Mouse (Mus musculus): ENCODE results near the gene Spef2. TPM values are rescaled to one million over a fixed set of nuclear protein-coding genes. Genes with fewer than 3 reads are reported as not detected.
"Not testable (repeated sequence)": the region's sequence is repeated elsewhere in the genome, so short reads cannot be mapped to it uniquely, and the experiment has no call there.

The Spef2 gene
- polyA plus RNA-seq, 1 experiment from 2014 or later: 2.1 TPM

GRCm38 (mm10) chr15:9683485-9683884 is 65.2 kb downstream of the Spef2 start:
- Histone ChIP-seq H3K27ac (ENCODE audit: low read length) (no peak overlapping the region), H3K27me3 (ENCODE audit: control insufficient read depth, insufficient read depth, low read depth, low read length) (no peaks in the 10 kb centered on the region), H3K9me3 (replicated peaks; ENCODE audit: control insufficient read depth, low read length, poor library complexity, severe bottlenecking) (no peaks in the 10 kb centered on the region), H3K4me3 (ENCODE audit: low read depth, low read length) (no peak overlapping the region), H3K4me1 (ENCODE audit: control insufficient read depth, insufficient read depth, low read length) (no peaks in the 10 kb centered on the region), H3K4me2 (ENCODE audit: low read length) (no peak overlapping the region), H3K9ac (ENCODE audit: low read depth, low read length) (no peak overlapping the region), H3K36me3 (ENCODE audit: control insufficient read depth, insufficient read depth, low read length) (no peaks in the 10 kb centered on the region)
- no peak for ATAC-seq
- 89% methylated on average over 4 of the region's 4 CpGs for WGBS

GRCm38 (mm10) chr15:9677343-9678036 is 71.2 kb downstream of the Spef2 start:
- Histone ChIP-seq H3K27me3 (ENCODE audit: control insufficient read depth, insufficient read depth, low read depth, low read length) (no peaks in the 10 kb centered on the region), H3K9ac (ENCODE audit: low read depth, low read length) (no peak overlapping the region), H3K27ac (ENCODE audit: low read length) (no peak overlapping the region), H3K4me2 (ENCODE audit: low read length) (no peak overlapping the region), H3K9me3 (replicated peaks; ENCODE audit: control insufficient read depth, low read length, poor library complexity, severe bottlenecking) (no peaks in the 10 kb centered on the region), H3K4me1 (ENCODE audit: control insufficient read depth, insufficient read depth, low read length) (no peaks in the 10 kb centered on the region), H3K4me3 (ENCODE audit: low read depth, low read length) (no peak overlapping the region), H3K36me3 (ENCODE audit: control insufficient read depth, insufficient read depth, low read length) (no peaks in the 10 kb centered on the region)
- ATAC-seq: no peak
- WGBS: 72% methylated on average over 9 of the region's 9 CpGs

DNA sequence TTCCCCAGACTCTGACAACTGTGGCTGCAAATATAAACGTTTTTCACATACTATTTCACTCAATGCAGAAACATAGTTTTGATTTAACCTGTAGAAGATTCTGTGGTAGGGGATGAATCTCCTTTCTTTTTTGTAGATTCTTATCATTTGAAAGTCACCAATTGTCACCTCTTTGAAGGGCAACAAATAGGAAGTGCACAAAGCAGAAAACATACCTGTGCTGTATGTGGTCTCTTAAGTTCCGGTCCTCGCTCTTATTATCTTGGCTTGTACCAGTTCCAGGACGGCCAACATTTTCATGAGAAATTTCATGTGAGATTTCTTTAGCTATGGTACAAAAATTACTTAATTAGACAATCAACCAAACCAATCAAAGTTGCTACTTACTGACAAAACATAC is 80.1 kb downstream of the Spef2 start:
- no peak overlapping the region for H3K4me2 ChIP-seq (ENCODE audit: low read length)
- no peaks in the 10 kb centered on the region for H3K9me3 ChIP-seq (replicated peaks; ENCODE audit: control insufficient read depth, low read length, poor library complexity, severe bottlenecking)
- no peak overlapping the region for H3K9ac ChIP-seq (ENCODE audit: low read depth, low read length)
- no peaks in the 10 kb centered on the region for H3K27me3 ChIP-seq (ENCODE audit: control insufficient read depth, insufficient read depth, low read depth, low read length)
- H3K4me3 ChIP-seq (ENCODE audit: low read depth, low read length): no peak overlapping the region
- 92% methylated on average over 4 of the region's 4 CpGs for WGBS
- no peaks in the 10 kb centered on the region for H3K36me3 ChIP-seq (ENCODE audit: control insufficient read depth, insufficient read depth, low read length)
- no peak for ATAC-seq
- no peak overlapping the region for H3K27ac ChIP-seq (ENCODE audit: low read length)
- no peaks in the 10 kb centered on the region for H3K4me1 ChIP-seq (ENCODE audit: control insufficient read depth, insufficient read depth, low read length)

DNA sequence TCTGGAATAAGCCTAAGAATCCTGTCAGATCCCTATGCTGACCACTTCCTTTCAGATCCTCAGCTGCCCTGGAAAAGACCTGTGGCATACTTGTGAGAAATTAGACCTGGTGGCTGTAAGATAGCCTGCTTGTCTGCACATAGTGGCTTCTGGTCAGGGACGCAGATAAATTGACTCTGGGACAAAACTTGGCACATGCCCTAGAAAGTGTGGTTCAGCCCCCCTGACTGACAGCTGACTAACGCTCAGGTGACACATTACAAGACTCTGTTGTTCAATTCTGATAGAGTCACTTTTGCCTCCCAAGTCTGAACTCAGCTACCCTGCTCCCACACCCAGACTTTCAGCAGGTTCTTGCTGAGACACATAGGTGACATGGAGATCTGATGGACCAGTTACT is 83.7 kb downstream of the Spef2 start:
- not testable (repeated sequence) for H3K4me1 ChIP-seq (ENCODE audit: control insufficient read depth, insufficient read depth, low read length); H3K4me3 ChIP-seq (ENCODE audit: low read depth, low read length); ATAC-seq; H3K27ac ChIP-seq (ENCODE audit: low read length); H3K4me2 ChIP-seq (ENCODE audit: low read length); H3K36me3 ChIP-seq (ENCODE audit: control insufficient read depth, insufficient read depth, low read length); H3K9ac ChIP-seq (ENCODE audit: low read depth, low read length); H3K9me3 ChIP-seq (replicated peaks; ENCODE audit: control insufficient read depth, low read length, poor library complexity, severe bottlenecking); H3K27me3 ChIP-seq (ENCODE audit: control insufficient read depth, insufficient read depth, low read depth, low read length)
- 83% methylated on average over 2 of the region's 2 CpGs for whole genome bisulfite sequencing

DNA sequence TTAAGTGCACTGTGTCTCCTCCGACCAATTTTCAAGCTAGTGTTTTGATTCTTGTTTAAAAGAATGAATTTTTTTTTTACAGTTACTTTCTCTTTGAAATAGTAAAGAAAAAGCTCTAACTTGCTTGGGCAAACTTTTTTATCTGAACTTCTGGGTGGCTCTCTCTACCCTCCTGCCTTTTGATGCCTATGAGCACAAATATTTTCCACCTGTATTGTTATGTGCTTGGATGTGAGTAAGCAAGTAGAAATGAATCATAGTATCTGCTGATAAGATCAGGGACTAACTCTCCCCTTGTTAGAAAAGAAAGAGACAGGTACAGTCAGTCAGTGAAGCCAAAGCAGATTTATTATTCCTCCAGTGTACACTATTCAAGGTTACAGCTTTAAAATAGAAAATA is 87.5 kb downstream of the Spef2 start:
- H3K36me3 ChIP-seq (ENCODE audit: control insufficient read depth, insufficient read depth, low read length): no peaks in the 10 kb centered on the region
- H3K9me3 ChIP-seq (replicated peaks; ENCODE audit: control insufficient read depth, low read length, poor library complexity, severe bottlenecking): no peaks in the 10 kb centered on the region
- no peak overlapping the region for H3K4me2 ChIP-seq (ENCODE audit: low read length)
- H3K4me3 ChIP-seq (ENCODE audit: low read depth, low read length): no peak overlapping the region
- 82% methylated on average over 1 of the region's 1 CpGs for WGBS
- no peaks in the 10 kb centered on the region for H3K27me3 ChIP-seq (ENCODE audit: control insufficient read depth, insufficient read depth, low read depth, low read length)
- no peaks in the 10 kb centered on the region for H3K4me1 ChIP-seq (ENCODE audit: control insufficient read depth, insufficient read depth, low read length)
- no peak for ATAC-seq
- no peak overlapping the region for H3K27ac ChIP-seq (ENCODE audit: low read length)
- no peak overlapping the region for H3K9ac ChIP-seq (ENCODE audit: low read depth, low read length)

DNA sequence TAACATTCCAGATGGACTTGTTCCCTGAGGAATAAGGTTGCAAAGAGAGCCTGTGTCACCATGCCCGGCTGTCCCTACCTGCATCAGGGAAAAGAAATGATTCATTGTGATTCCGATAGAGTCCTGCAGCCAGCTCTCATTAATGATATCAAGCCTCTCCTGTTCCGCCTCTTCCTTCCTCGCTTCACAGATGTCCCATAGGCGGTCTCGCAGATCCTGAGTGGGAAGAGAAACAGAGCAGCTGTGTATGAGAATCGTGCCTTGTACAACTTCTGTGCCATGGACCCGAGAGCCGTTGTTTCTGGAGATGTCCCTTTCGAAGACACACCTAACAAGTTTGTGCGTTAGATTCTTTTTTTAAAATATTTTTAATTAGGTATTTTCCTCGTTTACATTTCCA is 114.2 kb downstream of the Spef2 start:
- Histone ChIP-seq H3K27me3 (ENCODE audit: control insufficient read depth, insufficient read depth, low read depth, low read length) (no peaks in the 10 kb centered on the region), H3K36me3 (ENCODE audit: control insufficient read depth, insufficient read depth, low read length) (no peaks in the 10 kb centered on the region), H3K9me3 (replicated peaks; ENCODE audit: control insufficient read depth, low read length, poor library complexity, severe bottlenecking) (no peaks in the 10 kb centered on the region), H3K9ac (ENCODE audit: low read depth, low read length) (no peak overlapping the region), H3K4me1 (ENCODE audit: control insufficient read depth, insufficient read depth, low read length) (no peaks in the 10 kb centered on the region), H3K27ac (ENCODE audit: low read length) (no peak overlapping the region), H3K4me2 (ENCODE audit: low read length) (no peak overlapping the region), H3K4me3 (ENCODE audit: low read depth, low read length) (no peak overlapping the region)
- no peak for ATAC-seq
- WGBS: 91% methylated on average over 12 of the region's 12 CpGs

DNA sequence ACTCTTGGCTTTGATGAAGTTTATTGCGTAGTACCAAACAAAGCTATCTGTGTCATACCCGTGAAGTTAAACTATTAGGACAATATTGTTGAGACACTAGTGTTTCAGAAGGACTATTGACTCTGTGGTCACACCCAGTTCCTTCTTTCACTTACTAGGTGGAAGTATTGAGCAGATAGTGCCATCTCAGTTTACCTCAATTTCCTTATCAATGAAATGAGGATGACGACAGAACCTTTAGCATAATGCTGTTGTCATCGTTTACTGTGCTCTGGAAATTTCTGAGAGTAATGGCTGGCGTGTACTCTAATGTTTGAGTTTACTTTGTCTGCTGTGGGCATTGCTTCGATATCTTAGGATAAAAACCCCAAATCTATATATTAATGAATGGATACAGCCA is 117.0 kb downstream of the Spef2 start:
- H3K27me3 ChIP-seq (ENCODE audit: control insufficient read depth, insufficient read depth, low read depth, low read length): no peaks in the 10 kb centered on the region
- no peaks in the 10 kb centered on the region for H3K36me3 ChIP-seq (ENCODE audit: control insufficient read depth, insufficient read depth, low read length)
- H3K4me2 ChIP-seq (ENCODE audit: low read length): no peak overlapping the region
- no peaks in the 10 kb centered on the region for H3K9me3 ChIP-seq (replicated peaks; ENCODE audit: control insufficient read depth, low read length, poor library complexity, severe bottlenecking)
- H3K9ac ChIP-seq (ENCODE audit: low read depth, low read length): no peak overlapping the region
- no peaks in the 10 kb centered on the region for H3K4me1 ChIP-seq (ENCODE audit: control insufficient read depth, insufficient read depth, low read length)
- no peak overlapping the region for H3K4me3 ChIP-seq (ENCODE audit: low read depth, low read length)
- H3K27ac ChIP-seq (ENCODE audit: low read length): no peak overlapping the region
- ATAC-seq: no peak
- 91% methylated on average over 6 of the region's 6 CpGs for WGBS

DNA sequence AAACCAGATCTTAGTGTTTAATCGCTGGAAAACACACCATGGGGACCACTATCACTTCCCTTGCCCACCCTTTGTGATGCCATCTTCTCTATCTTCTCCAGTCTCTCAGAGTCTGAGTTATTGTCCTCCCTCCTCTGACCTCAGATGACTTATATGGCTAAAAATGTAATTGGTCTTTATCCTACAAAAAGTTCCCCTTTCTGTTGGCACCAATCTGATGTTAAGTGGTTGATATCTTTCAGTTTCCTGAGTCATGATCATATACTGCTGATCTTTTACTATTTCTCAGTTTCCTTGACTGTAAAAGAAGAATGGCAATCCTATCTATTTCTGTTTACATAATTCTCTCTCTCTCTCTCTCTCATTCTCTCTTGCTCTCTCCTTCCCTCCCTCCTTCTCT is 119.0 kb downstream of the Spef2 start:
- Histone ChIP-seq H3K9ac (ENCODE audit: low read depth, low read length) (no peak overlapping the region), H3K27me3 (ENCODE audit: control insufficient read depth, insufficient read depth, low read depth, low read length) (no peaks in the 10 kb centered on the region), H3K4me2 (ENCODE audit: low read length) (no peak overlapping the region), H3K9me3 (replicated peaks; ENCODE audit: control insufficient read depth, low read length, poor library complexity, severe bottlenecking) (no peaks in the 10 kb centered on the region), H3K4me3 (ENCODE audit: low read depth, low read length) (no peak overlapping the region), H3K27ac (ENCODE audit: low read length) (no peak overlapping the region), H3K36me3 (ENCODE audit: control insufficient read depth, insufficient read depth, low read length) (no peaks in the 10 kb centered on the region), H3K4me1 (ENCODE audit: control insufficient read depth, insufficient read depth, low read length) (no peaks in the 10 kb centered on the region)
- 85% methylated on average over 1 of the region's 1 CpGs for WGBS
- ATAC-seq: no peak

DNA sequence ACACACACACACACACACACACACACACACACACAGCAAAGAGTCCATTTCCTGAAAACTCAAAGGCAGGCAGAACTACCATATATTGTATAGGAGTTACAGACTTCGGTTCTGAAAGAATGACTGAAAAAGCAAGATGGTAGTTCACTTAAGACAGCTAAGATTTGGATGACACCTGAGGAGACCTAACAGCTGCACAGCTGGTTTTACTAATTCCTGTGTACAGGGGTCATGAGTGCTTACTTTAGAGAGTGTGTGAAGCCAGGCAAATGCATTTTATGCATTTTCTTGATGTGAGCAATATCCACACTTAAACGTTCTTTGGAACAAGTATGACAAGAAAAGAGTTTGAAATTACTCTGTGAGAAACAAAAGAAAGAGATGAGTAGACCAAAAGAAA is 124.0 kb downstream of the Spef2 start:
- ATAC-seq: no peak
- WGBS: 72% methylated on average over 2 of the region's 2 CpGs
- Histone ChIP-seq H3K27ac (ENCODE audit: low read length) (no peak overlapping the region), H3K4me1 (ENCODE audit: control insufficient read depth, insufficient read depth, low read length) (no peaks in the 10 kb centered on the region), H3K27me3 (ENCODE audit: control insufficient read depth, insufficient read depth, low read depth, low read length) (no peaks in the 10 kb centered on the region), H3K4me3 (ENCODE audit: low read depth, low read length) (no peak overlapping the region), H3K36me3 (ENCODE audit: control insufficient read depth, insufficient read depth, low read length) (no peaks in the 10 kb centered on the region), H3K4me2 (ENCODE audit: low read length) (no peak overlapping the region), H3K9ac (ENCODE audit: low read depth, low read length) (no peak overlapping the region), H3K9me3 (replicated peaks; ENCODE audit: control insufficient read depth, low read length, poor library complexity, severe bottlenecking) (no peaks in the 10 kb centered on the region)
